Mouse (Mus musculus) bone marrow macrophage, adult 2 months (primary cell): Measurements from ENCODE around the gene Ing3. TPM values are rescaled to one million over a fixed set of nuclear protein-coding genes. Genes with fewer than 3 reads are reported as not detected.

Experiments used
- H3K27ac ChIP-seq: 2 replicates; pipeline ENCODE4 v1.5.1; 2012; ENCODE audit warnings: low read depth, low read length; ENCODE audit not compliant: insufficient read depth
- H3K4me1 ChIP-seq: 2 replicates; pipeline ENCODE4 v1.6.1; 2012; ENCODE audit warnings: low read length; ENCODE audit not compliant: control insufficient read depth, insufficient read depth
- H3K4me3 ChIP-seq: 2 replicates; pipeline ENCODE4 v1.5.1; 2012; ENCODE audit warnings: mild to moderate bottlenecking, low read length, moderate library complexity; ENCODE audit not compliant: insufficient read depth
- CTCF ChIP-seq: IDR thresholded peaks from 2 replicates; pipeline ENCODE4 v1.5.1; 2012; ENCODE audit warnings: low read depth, mild to moderate bottlenecking, low read length, moderate library complexity
- POLR2A ChIP-seq: IDR thresholded peaks from 2 replicates; pipeline ENCODE4 v1.6.1; 2012; ENCODE audit warnings: mild to moderate bottlenecking, low read depth, low read length, borderline replicate concordance
- polyA plus RNA-seq: library from polyadenylated mRNA; stranded (reverse); fragments of >200 nt; gene quantifications from 2 replicates; pipeline ENCODE4 v1.2.4, GENCODE M21; 2012; ENCODE audit not compliant: missing spikeins, insufficient read depth, insufficient read length

The Ing3 gene
- polyA plus RNA-seq, 1 experiment: 22.8 TPM

- H3K4me1 ChIP-seq: peaks cover 2% of the 10 kb centered on the region
- no peak overlapping the region for H3K4me3 ChIP-seq
- TF ChIP-seq CTCF: no peak
- no peak for TF ChIP-seq POLR2A
- H3K27ac ChIP-seq: no peak overlapping the region
Measured at GRCm38 (mm10) chr6:21990181-21991135, 41.1 kb downstream of the Ing3 start.

GRCm38 (mm10) chr6:21991151-21991550 is 41.8 kb downstream of the Ing3 start:
- Histone ChIP-seq H3K4me3 (no peak overlapping the region), H3K4me1 (peaks cover 2% of the 10 kb centered on the region), H3K27ac (no peak overlapping the region)
- no peak for TF ChIP-seq CTCF
- TF ChIP-seq POLR2A: no peak

GRCm38 (mm10) chr6:21993070-21993469 is 43.7 kb downstream of the Ing3 start:
- peaks cover 6% of the 10 kb centered on the region for H3K4me1 ChIP-seq
- no peak overlapping the region for H3K27ac ChIP-seq
- H3K4me3 ChIP-seq: no peak overlapping the region
- TF ChIP-seq POLR2A (no peak), CTCF (no peak)

- H3K4me1 ChIP-seq: peaks cover 20% of the 10 kb centered on the region
- H3K27ac ChIP-seq: no peak overlapping the region
- TF ChIP-seq CTCF (no peak), POLR2A (no peak)
- H3K4me3 ChIP-seq: no peak overlapping the region
Measured at GRCm38 (mm10) chr6:21998131-21998530, 48.8 kb downstream of the Ing3 start.

GRCm38 (mm10) chr6:21999025-21999424 is 49.7 kb downstream of the Ing3 start:
- Histone ChIP-seq H3K4me3 (no peak overlapping the region), H3K27ac (no peak overlapping the region), H3K4me1 (peaks cover 22% of the 10 kb centered on the region)
- TF ChIP-seq POLR2A: no peak
- no peak for TF ChIP-seq CTCF

- TF ChIP-seq CTCF: no peak
- TF ChIP-seq POLR2A: no peak
- peaks cover 22% of the 10 kb centered on the region for H3K4me1 ChIP-seq
- H3K27ac ChIP-seq: no peak overlapping the region
- H3K4me3 ChIP-seq: no peak overlapping the region
Measured at GRCm38 (mm10) chr6:22000086-22000485, 50.7 kb downstream of the Ing3 start.

- TF ChIP-seq CTCF: no peak
- TF ChIP-seq POLR2A: no peak
- Histone ChIP-seq H3K27ac (no peak overlapping the region), H3K4me3 (no peak overlapping the region), H3K4me1 (peaks cover 22% of the 10 kb centered on the region)
Measured at GRCm38 (mm10) chr6:22000881-22001280, 51.5 kb downstream of the Ing3 start.

- H3K27ac ChIP-seq: no peak overlapping the region
- peaks cover 22% of the 10 kb centered on the region for H3K4me1 ChIP-seq
- TF ChIP-seq CTCF (no peak), POLR2A (no peak)
- H3K4me3 ChIP-seq: no peak overlapping the region
Measured at GRCm38 (mm10) chr6:22001284-22001916, 52.0 kb downstream of the Ing3 start.

- Histone ChIP-seq H3K4me3 (no peak overlapping the region), H3K27ac (no peak overlapping the region), H3K4me1 (peaks cover 22% of the 10 kb centered on the region)
- TF ChIP-seq POLR2A: no peak
- TF ChIP-seq CTCF: no peak
Measured at GRCm38 (mm10) chr6:22002521-22003199, 53.3 kb downstream of the Ing3 start.
